Mouse (Mus musculus) macrophage (primary cell): ENCODE data around the gene Kiz. TPM values are rescaled to one million over a fixed set of nuclear protein-coding genes. Genes with fewer than 3 reads are reported as not detected.

Source experiments
- H3K27ac ChIP-seq: fragments of 350-480 bp; formaldehyde crosslinking; 2 replicates; pipeline ENCODE4 v1.9.0; 2021
- H3K36me3 ChIP-seq: fragments of 350-480 bp; formaldehyde crosslinking; 2 replicates; pipeline ENCODE4 v1.9.0; 2021; ENCODE audit errors: inconsistent target
- H3K4me3 ChIP-seq: fragments of 350-480 bp; formaldehyde crosslinking; 2 replicates; pipeline ENCODE4 v1.9.0; 2021; ENCODE audit errors: inconsistent target
- H3K79me2 ChIP-seq: fragments of 350-480 bp; formaldehyde crosslinking; 2 replicates; pipeline ENCODE4 v1.9.0; 2021; ENCODE audit errors: inconsistent target
- WGBS: methylation state at CpG from one replicate; pipeline ENCODE4 v1.1.7; 2026; ENCODE audit warnings: inconsistent platforms; ENCODE audit not compliant: missing documents; 5-methylcytosine and 5-hydroxymethylcytosine counted together
- polyA plus RNA-seq: library from polyadenylated mRNA; stranded (reverse); fragments of 250-400 nt; gene quantifications from 3 replicates; pipeline ENCODE4 v1.2.4, GENCODE M21; 2018; ENCODE audit warnings: inconsistent platforms

The Kiz gene
- polyA plus RNA-seq, 1 experiment from 2014 or later, result 18.0 TPM

- H3K4me3 ChIP-seq, result no peak overlapping the region
- H3K27ac ChIP-seq, result no peak overlapping the region
- no peaks in the 10 kb centered on the region for H3K79me2 ChIP-seq
- 91% methylated on average over 2 of the region's 2 CpGs for WGBS
- no peaks in the 10 kb centered on the region for H3K36me3 ChIP-seq
Observed at GRCm38 (mm10) chr2:146982786-146983185, 127.1 kb downstream of the Kiz start.

GRCm38 (mm10) chr2:146984831-146985230, 129.2 kb downstream of the Kiz start:
- WGBS, result 95% methylated on average over 2 of the region's 2 CpGs

GRCm38 (mm10) chr2:146985807-146986206, 130.1 kb downstream of the Kiz start:
- no peaks in the 10 kb centered on the region for H3K36me3 ChIP-seq
- WGBS, result 100% methylated on average over 1 of the region's 1 CpGs
- H3K4me3 ChIP-seq, result no peak overlapping the region
- H3K79me2 ChIP-seq, result no peaks in the 10 kb centered on the region
- no peak overlapping the region for H3K27ac ChIP-seq

More at GRCm38 (mm10) chr2:146984831-146985230, 129.2 kb downstream of the Kiz start:
- Histone ChIP-seq H3K79me2 (no peaks in the 10 kb centered on the region), H3K36me3 (no peaks in the 10 kb centered on the region), H3K27ac (no peak overlapping the region), H3K4me3 (no peak overlapping the region)

- H3K27ac ChIP-seq, result no peak overlapping the region
- no peaks in the 10 kb centered on the region for H3K36me3 ChIP-seq
- no peak overlapping the region for H3K4me3 ChIP-seq
- H3K79me2 ChIP-seq, result no peaks in the 10 kb centered on the region
Observed at GRCm38 (mm10) chr2:146986429-146986828, 130.8 kb downstream of the Kiz start.

- 95% methylated on average over 2 of the region's 2 CpGs for WGBS
- Histone ChIP-seq H3K27ac (no peak overlapping the region), H3K4me3 (no peak overlapping the region)
Observed at GRCm38 (mm10) chr2:147007265-147007664, 151.6 kb downstream of the Kiz start.

GRCm38 (mm10) chr2:147009084-147009483, 153.4 kb downstream of the Kiz start:
- Histone ChIP-seq H3K36me3 (no peaks in the 10 kb centered on the region), H3K79me2 (peaks cover 8% of the 10 kb centered on the region), H3K27ac (no peak overlapping the region), H3K4me3 (no peak overlapping the region)

More at GRCm38 (mm10) chr2:147007265-147007664, 151.6 kb downstream of the Kiz start:
- no peaks in the 10 kb centered on the region for H3K79me2 ChIP-seq
- H3K36me3 ChIP-seq, result no peaks in the 10 kb centered on the region

- Histone ChIP-seq H3K79me2 (peaks cover 18% of the 10 kb centered on the region), H3K27ac (no peak overlapping the region), H3K4me3 (no peak overlapping the region), H3K36me3 (no peaks in the 10 kb centered on the region)
- 55% methylated on average over 4 of the region's 4 CpGs for WGBS
Observed at GRCm38 (mm10) chr2:147010141-147010540, 154.5 kb downstream of the Kiz start.

- Histone ChIP-seq H3K4me3 (no peak overlapping the region), H3K36me3 (no peaks in the 10 kb centered on the region), H3K79me2 (peaks cover 26% of the 10 kb centered on the region), H3K27ac (no peak overlapping the region)
- WGBS, result 96% methylated on average over 9 of the region's 9 CpGs
Observed at GRCm38 (mm10) chr2:147010952-147011351, 155.3 kb downstream of the Kiz start.

- H3K27ac ChIP-seq, result peak overlapping the region; percentile 94
- 41% methylated on average over 3 of the region's 3 CpGs for WGBS
- peaks cover 33% of the 10 kb centered on the region for H3K79me2 ChIP-seq
- H3K4me3 ChIP-seq, result peak overlapping the region; percentile 91
- H3K36me3 ChIP-seq, result no peaks in the 10 kb centered on the region
Observed at GRCm38 (mm10) chr2:147011474-147012140, 155.9 kb downstream of the Kiz start.

- Histone ChIP-seq H3K36me3 (no peaks in the 10 kb centered on the region), H3K79me2 (peaks cover 39% of the 10 kb centered on the region), H3K27ac (peak overlapping the region; percentile 94), H3K4me3 (peak overlapping the region; percentile 91)
- WGBS, result 6% methylated on average over 7 of the region's 7 CpGs
Observed at GRCm38 (mm10) chr2:147012141-147012622, 156.5 kb downstream of the Kiz start.

- Histone ChIP-seq H3K27ac (peak within 1 kb of the TSS; percentile 94), H3K79me2 (peaks cover 44% of the 10 kb centered on the region), H3K36me3 (no peaks in the 10 kb centered on the region), H3K4me3 (peak within 1 kb of the TSS; percentile 91)
- 2% methylated on average over 37 of the region's 37 CpGs for WGBS
Observed at GRCm38 (mm10) chr2:147012623-147013184, 157.0 kb downstream of the Kiz start, which contains the start of gene Xrn2. Gene Xrn2, plus strand, starts transcription at chr2:147012996.

GRCm38 (mm10) chr2:147013194-147013969, 157.7 kb downstream of the Kiz start:
- H3K27ac ChIP-seq, result peak overlapping the region; percentile 94
- WGBS, result under 1% methylated on average over 57 of the region's 59 CpGs
- H3K36me3 ChIP-seq, result no peaks in the 10 kb centered on the region
- H3K4me3 ChIP-seq, result peak overlapping the region; percentile 91
- H3K79me2 ChIP-seq, result peaks cover 51% of the 10 kb centered on the region

- H3K27ac ChIP-seq, result peak overlapping the region; percentile 94
- H3K79me2 ChIP-seq, result peaks cover 60% of the 10 kb centered on the region
- H3K36me3 ChIP-seq, result no peaks in the 10 kb centered on the region
- peak overlapping the region; percentile 91 for H3K4me3 ChIP-seq
- WGBS, result 10% methylated on average over 10 of the region's 15 CpGs
Observed at GRCm38 (mm10) chr2:147014101-147014886, 158.6 kb downstream of the Kiz start.
